Mouse (Mus musculus): ENCODE measurements around the gene Tex26.

Gene Tex26

DNA sequence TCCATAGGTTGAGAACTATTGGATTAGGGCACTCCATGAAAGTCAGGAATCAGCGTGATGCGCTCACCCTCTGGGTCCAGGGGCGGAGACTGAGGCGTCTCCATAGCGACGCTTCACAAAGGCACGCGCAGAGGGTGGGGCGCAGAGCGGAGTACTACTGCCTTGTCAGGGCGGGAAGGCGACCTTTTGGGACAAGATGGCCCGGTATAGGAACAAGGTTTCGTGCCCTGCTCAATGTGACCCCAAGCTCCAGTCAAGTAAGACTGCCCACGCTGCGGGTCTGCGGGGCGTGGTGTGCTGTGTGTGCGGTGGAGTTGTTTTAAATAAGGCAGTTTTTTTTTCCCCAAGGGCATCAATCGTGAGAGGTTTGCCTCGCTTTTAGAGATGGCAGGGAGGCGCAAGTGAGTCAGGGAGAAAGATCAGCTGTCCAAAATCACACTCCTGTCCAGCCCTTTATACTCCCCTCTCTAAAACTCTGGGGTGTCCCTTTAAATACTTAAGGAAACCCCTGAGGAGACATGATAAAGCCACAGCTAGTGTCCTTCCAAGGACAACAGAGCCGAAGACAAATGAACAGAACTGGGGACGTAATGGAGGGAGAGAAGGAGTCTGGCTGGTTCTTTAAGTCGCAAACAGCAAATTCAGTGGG lies at the start of gene Tex26:
Gene Tex26, plus strand, starts transcription at position 130 of the 649 bp plus-strand sequence.
- DNase-seq, result peak; percentile 64 to 77

DNA sequence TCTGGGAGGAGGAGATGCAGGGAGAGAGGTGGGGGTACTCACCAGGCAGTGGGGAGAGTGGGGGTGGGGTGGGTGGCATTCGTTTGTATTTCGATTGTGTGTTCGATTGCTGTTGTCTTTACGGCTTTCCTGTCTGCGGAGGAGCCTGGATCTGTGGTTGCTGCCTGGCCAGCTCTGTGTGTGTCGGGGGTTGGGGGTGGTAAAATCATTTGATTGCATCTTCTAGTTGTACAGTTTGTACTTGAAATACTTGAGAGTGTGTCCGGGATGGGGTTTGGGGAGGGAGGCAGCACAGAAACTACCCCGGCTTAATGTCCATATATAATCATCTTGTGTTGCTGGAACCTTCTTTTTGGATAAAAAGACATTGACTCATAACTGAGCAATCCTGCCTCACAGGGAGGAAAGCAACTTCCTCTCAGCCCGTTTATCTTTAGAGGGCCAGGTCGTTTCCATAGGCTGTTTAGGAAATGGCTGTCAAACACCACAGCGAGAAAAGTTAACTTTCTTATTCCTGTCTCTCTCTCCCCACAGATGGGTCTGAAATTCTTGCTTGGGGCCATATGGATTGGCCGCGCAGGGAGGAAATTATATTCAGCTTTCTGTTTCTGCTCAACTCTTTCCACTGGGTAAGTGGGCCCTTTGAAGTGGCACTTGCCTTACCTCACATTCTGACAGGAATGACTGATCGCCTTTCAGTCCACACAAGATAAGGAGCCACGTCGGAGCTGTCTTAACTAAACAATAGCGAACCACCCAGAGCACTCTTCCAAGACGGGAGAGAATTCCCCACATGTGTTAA lies 47.7 kb upstream of the Tex26 start:
- no peak for DNase-seq

DNA sequence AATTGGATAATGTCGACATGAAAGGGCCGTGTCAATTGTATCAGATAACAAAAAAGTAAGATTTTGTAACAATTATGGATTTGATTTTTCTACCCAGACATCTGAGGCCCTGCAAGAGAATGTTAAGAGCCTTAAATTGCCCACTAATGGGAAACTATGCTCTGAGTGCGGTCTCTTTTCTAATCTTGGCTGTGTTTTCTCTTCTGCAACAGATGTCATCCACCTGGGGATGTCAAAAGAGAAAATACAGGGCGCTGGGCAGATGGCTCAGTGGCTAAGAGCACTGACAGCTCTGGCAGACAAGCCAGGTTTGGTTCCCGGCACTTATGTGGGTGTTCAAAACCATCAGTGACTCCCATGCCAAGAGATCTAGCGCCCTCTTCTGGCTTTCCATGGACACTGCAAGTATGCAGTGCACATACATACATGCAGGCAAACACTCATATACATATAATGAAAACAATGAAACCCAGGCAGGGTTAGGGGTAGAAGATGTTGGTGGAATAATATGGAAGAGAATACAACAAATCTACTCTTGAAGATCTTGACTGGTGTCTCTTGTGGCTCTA lies 47.0 kb upstream of the Tex26 start:
- peak in 1 of 2 experiments; percentile 22 for DNase-seq

DNA sequence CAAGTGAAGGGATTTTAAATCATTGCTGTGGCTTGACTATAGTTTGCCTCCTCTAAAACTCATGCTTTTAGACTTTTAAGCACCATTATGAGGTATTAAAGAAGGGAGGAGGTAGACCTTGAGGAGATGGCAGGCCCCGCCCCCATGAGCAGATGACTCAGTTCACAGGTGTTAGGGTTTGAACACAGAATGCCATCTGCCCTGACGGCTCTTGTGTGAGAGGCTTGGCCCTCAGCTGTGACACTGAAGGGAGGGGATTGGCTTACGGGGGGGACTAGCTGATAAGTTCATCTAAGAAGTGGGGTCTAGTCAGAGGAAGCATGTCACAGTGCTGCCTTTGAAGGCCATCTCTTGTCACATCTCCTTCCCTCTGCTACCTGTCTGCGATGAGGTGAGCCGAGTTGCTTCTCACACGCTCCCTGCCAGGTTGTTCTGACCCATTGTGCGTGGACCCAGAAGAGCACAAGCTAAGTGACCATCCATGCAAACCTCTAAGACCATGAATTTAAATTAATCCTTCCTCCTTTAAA lies 37.9 kb upstream of the Tex26 start:
- DNase-seq, result peak; percentile 42 to 70

GRCm38 (mm10) chr5:149402029-149402428 lies 37.4 kb upstream of the Tex26 start:
- DNase-seq, result no peak

GRCm38 (mm10) chr5:149403386-149403785 lies 36.1 kb upstream of the Tex26 start:
- no peak for DNase-seq

GRCm38 (mm10) chr5:149404710-149405109 lies 34.8 kb upstream of the Tex26 start:
- DNase-seq, result no peak

GRCm38 (mm10) chr5:149406791-149407276 lies 32.6 kb upstream of the Tex26 start:
- DNase-seq, result no peak

- DNase-seq, result no peak
Measured at GRCm38 (mm10) chr5:149409502-149409901, 30.0 kb upstream of the Tex26 start.

DNA sequence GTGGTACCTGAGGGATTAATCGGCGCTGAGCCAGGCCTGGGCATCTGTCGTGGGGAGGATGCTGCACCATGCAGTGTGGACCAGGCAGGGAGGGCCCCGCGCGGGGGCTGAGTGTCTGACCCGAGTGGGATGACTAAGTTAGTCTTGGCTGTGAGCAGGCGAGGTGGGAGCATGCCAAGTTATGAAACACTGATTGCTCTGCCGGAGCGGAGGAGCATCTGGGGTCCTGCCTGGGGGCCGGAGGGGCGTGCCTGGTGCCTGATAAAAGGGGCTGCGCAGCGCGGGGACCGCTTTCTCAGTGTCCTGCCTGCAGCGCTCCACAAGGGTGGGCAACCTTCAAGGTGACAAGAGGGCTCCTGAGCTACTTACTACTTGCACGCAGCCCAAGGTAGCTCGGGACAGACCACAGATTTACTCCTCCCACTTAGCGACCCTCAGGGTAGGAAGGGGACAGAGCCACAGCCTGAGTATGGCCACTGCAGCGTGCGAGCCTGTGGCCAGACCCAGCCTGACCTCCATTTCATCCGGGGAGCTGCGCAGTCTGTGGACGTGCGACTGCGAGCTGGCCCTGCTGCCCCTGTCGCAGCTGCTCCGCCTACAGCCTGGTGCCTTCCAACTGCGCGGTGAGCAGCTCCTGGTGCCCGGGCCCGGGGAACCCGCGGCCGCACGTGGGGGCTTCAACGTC lies 27.8 kb upstream of the Tex26 start, which contains the start of gene Medag:
Gene Medag, plus strand, starts transcription at position 241 of the 685 bp plus-strand sequence.
- no peak for DNase-seq

DNA sequence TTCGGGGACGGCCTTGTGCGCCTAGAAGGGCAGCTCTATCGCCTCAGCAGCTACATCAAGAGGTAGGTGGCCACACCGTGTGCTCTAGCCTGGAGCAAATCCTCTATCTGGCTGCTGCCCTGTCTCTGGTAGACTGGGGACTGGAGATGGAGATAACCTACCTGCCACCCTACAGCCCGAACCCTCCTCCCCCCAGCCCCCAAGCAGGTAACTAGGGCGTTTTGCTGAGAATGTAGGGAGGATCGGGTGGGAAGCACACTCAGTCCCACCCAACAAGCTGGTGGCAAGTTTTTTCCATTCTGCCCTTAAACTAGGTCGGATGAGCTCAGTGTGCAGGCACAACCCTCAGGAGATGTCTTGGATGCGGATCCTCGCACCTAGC lies 27.3 kb upstream of the Tex26 start:
- no peak for DNase-seq

DNA sequence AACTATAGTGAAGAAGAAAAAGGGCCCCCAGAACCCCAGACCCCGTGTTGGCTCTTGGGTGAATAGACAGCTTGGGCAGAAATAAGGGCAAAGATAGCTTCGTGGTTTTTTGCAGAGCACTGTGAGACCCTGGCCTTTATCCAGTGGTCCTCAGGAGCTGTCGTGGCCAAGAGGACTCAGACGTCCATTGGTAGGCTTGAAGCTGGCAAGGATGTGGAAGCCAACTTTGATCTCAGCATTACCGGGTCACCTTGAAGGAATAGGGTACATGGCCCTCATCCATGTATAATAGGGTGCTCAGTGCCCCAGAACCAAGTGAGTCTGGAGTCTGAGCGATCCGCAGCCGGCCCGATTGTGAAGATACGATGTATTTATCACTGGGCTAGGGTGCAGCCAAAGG lies 26.8 kb upstream of the Tex26 start:
- no peak for DNase-seq

DNA sequence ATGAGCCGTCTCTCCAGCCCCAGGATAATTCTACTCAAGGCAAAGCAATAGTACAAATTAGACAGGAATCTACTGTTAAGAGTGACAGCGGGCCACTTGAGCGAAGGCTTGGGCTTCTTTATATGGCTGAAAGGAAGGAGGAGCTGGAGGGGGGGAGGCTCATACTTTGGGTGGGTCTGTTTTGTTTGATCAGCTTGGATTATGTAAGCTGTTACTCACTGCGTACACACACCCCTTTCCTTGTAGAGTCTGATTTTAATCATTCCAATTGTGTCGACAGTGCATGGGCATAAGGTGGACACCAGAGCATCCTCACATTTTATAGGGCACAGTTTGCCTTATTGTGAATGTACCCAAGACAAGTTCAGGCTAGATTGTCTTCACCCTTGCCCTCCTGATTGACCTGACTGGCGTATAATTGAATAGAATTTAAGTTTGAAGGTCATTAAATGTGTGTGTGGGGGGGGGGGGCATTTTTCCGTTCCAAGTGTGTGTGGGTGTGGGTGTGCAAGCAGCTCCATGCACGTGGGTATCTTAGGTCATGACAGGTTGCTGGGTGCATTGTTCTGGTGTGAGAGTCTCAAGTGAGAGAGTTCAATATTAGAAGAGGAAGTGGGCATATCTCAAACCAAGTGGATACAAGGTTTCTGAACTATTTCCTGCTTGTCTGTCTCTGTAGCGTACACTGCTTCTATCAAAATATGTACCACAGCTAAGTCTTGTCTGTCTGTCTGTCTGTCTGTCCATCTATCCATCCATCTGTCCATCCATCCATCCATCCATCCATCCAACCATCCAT lies 24.9 kb upstream of the Tex26 start:
- DNase-seq, result no peak

- peak; percentile 39 to 56 for DNase-seq
Measured at GRCm38 (mm10) chr5:149417381-149417780, 22.1 kb upstream of the Tex26 start.

GRCm38 (mm10) chr5:149426525-149426924 lies 12.9 kb upstream of the Tex26 start:
- no peak for DNase-seq

GRCm38 (mm10) chr5:149427277-149428060 lies 12.0 kb upstream of the Tex26 start:
- peak; percentile 43 to 61 for DNase-seq

GRCm38 (mm10) chr5:149428347-149428746 lies 11.1 kb upstream of the Tex26 start:
- peak; percentile 76 to 88 for DNase-seq

- DNase-seq, result peak; percentile 74 to 83
Measured at GRCm38 (mm10) chr5:149428810-149429255, 10.6 kb upstream of the Tex26 start.

DNA sequence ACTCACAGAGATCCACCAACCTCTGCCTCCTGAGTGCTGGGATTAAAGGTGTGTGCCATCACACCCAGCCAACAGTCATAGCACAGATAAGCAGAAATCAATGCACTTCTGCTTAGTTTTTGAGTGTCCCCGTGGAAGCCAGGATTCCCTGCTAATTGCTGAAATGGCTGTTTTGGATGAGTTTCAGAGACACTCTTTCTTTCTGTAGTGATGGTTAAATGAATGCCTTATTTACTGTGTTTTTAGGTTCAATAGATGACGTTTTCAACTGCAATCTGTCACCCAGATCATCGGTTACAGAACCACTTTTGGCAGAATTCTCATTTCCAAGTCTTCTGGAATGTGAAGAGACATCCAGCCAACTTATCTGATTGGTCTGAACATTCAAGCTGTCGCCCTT lies 9.9 kb upstream of the Tex26 start:
- no peak for DNase-seq

GRCm38 (mm10) chr5:149430943-149431342 lies 8.5 kb upstream of the Tex26 start:
- peak in 1 of 2 experiments; percentile 31 for DNase-seq

- DNase-seq, result no peak
Measured at GRCm38 (mm10) chr5:149433618-149434017, 5.8 kb upstream of the Tex26 start.
